Mouse (Mus musculus): ENCODE results near the gene Zswim4.

The Zswim4 gene

GRCm38 (mm10) chr8:84236998-84237473 lies at the start of gene Zswim4:
Zswim4 (minus strand) TSS chr8:84237055.
- DNase-seq (ENCODE audit: extremely low read depth, insufficient read length, low spot score) = peak; percentile 97

GRCm38 (mm10) chr8:84285665-84286064 lies 48.8 kb upstream of the Zswim4 start:
- peak; percentile 30 for DNase-seq (ENCODE audit: extremely low read depth, insufficient read length, low spot score)

- peak; percentile 19 for DNase-seq (ENCODE audit: extremely low read depth, insufficient read length, low spot score)
Observed at GRCm38 (mm10) chr8:84284608-84285063, 47.8 kb upstream of the Zswim4 start.

GRCm38 (mm10) chr8:84280777-84281176 lies 43.9 kb upstream of the Zswim4 start:
- no peak for DNase-seq (ENCODE audit: extremely low read depth, insufficient read length, low spot score)

GRCm38 (mm10) chr8:84276447-84276846 lies 39.6 kb upstream of the Zswim4 start:
- no peak for DNase-seq (ENCODE audit: extremely low read depth, insufficient read length, low spot score)

- DNase-seq (ENCODE audit: extremely low read depth, insufficient read length, low spot score) = no peak
Observed at GRCm38 (mm10) chr8:84273968-84274367, 37.1 kb upstream of the Zswim4 start.

- no peak for DNase-seq (ENCODE audit: extremely low read depth, insufficient read length, low spot score)
Observed at GRCm38 (mm10) chr8:84272302-84272701, 35.4 kb upstream of the Zswim4 start.

- peak; percentile 99 for DNase-seq (ENCODE audit: extremely low read depth, insufficient read length, low spot score)
Observed at GRCm38 (mm10) chr8:84269950-84270773, 33.3 kb upstream of the Zswim4 start, which contains the start of gene Ccdc130. Ccdc130 (minus strand) TSS chr8:84270380.

GRCm38 (mm10) chr8:84261098-84261497 lies 24.2 kb upstream of the Zswim4 start:
- DNase-seq (ENCODE audit: extremely low read depth, insufficient read length, low spot score) = no peak

GRCm38 (mm10) chr8:84256822-84257610 lies 20.2 kb upstream of the Zswim4 start, which contains the start of gene Mri1:
Mri1 (minus strand) TSS chr8:84257326.
- DNase-seq (ENCODE audit: extremely low read depth, insufficient read length, low spot score) = peak; percentile 93

GRCm38 (mm10) chr8:84256458-84256821 lies 19.6 kb upstream of the Zswim4 start:
- DNase-seq (ENCODE audit: extremely low read depth, insufficient read length, low spot score) = no peak

GRCm38 (mm10) chr8:84255858-84256257 lies 19.0 kb upstream of the Zswim4 start:
- no peak for DNase-seq (ENCODE audit: extremely low read depth, insufficient read length, low spot score)

- DNase-seq (ENCODE audit: extremely low read depth, insufficient read length, low spot score) = peak; percentile 88
Observed at GRCm38 (mm10) chr8:84249257-84250170, 12.7 kb upstream of the Zswim4 start, which contains the start of gene D8Ertd738e. D8Ertd738e (minus strand) TSS chr8:84249719.

GRCm38 (mm10) chr8:84241821-84242220 lies 5.0 kb upstream of the Zswim4 start:
- no peak for DNase-seq (ENCODE audit: extremely low read depth, insufficient read length, low spot score)

GRCm38 (mm10) chr8:84241167-84241566 lies 4.3 kb upstream of the Zswim4 start:
- DNase-seq (ENCODE audit: extremely low read depth, insufficient read length, low spot score) = no peak

GRCm38 (mm10) chr8:84237542-84238229 lies 831 bp upstream of the Zswim4 start:
- no peak for DNase-seq (ENCODE audit: extremely low read depth, insufficient read length, low spot score)

GRCm38 (mm10) chr8:84236410-84236997 lies 351 bp downstream of the Zswim4 start:
- DNase-seq (ENCODE audit: extremely low read depth, insufficient read length, low spot score) = no peak

GRCm38 (mm10) chr8:84235746-84236409 lies 977 bp downstream of the Zswim4 start:
- DNase-seq (ENCODE audit: extremely low read depth, insufficient read length, low spot score) = peak; percentile 37

- peak; percentile 35 for DNase-seq (ENCODE audit: extremely low read depth, insufficient read length, low spot score)
Observed at GRCm38 (mm10) chr8:84233055-84233454, 3.8 kb downstream of the Zswim4 start.
